Mouse (Mus musculus) granulocyte monocyte progenitor cell, adult 5-6 weeks (primary cell): ENCODE data around the gene Slc32a1. TPM values are rescaled to one million over a fixed set of nuclear protein-coding genes. Genes with fewer than 3 reads are reported as not detected.

Source experiments
- ATAC-seq: replicated peaks from 2 replicates; pipeline ENCODE4 v1.8.0; 2016; ENCODE audit warnings: mild to moderate bottlenecking, moderate TSS enrichment, inconsistent platforms; ENCODE audit not compliant: poor library complexity, severe bottlenecking
- total RNA-seq, 2 experiments: library from RNA; stranded (forward) in 1 of 2; stranded (reverse) in 1 of 2; fragments of 200-712, 200-1000 nt in 1 of 2; fragments of >200 nt in 1 of 2; fragmentation: Nextera tagmentation in 1 of 2; gene quantifications; 2 replicates each; pipeline ENCODE4 v1.2.3; 2014 to 2017

Slc32a1 gene
- total RNA-seq, 2 experiments from 2014 or later: not detected

DNA sequence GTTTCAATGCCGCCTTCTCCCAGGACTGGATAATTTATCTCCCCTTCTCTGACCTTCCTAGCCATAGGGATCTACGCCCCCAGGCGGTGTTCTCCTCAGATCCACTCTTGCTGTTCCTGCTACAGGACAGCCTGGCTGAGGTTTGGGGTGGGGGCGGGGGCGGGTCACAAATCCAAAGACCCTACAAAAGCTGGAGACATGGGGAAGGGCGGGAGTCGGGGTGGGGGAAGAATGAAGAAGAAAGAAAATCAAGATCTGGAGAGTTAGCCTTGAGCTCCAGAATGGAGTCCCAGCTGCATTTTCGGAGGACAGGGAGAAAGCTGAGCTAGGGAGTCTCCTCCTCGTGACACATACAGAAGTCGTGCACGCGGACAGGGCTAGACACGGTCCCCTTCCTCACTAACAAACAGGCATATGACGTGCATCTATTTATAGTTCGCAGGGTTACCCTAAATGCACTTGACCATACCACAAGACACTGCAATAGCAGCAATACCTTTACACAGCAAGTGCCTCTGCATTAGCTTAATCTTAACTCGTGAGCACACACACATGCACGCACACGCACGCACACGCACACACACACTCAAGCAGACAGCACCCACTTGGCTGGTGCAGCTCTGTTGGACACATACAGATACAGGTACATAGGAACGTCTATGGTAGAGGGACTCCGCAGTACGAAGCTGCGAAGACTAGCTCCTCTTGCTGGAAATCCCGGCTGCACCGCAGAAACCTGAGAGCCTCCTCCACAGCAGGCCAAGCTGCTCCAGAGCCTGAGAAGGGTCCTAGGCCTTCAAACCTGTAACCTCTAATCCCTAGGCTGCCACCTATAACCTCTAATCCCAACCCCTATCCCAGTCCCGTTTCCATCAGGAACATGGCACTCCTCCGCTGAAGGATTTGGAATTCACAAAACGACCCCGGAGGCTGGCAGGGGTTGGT is 1.4 kb downstream of the Slc32a1 start:
- no peak for ATAC-seq

DNA sequence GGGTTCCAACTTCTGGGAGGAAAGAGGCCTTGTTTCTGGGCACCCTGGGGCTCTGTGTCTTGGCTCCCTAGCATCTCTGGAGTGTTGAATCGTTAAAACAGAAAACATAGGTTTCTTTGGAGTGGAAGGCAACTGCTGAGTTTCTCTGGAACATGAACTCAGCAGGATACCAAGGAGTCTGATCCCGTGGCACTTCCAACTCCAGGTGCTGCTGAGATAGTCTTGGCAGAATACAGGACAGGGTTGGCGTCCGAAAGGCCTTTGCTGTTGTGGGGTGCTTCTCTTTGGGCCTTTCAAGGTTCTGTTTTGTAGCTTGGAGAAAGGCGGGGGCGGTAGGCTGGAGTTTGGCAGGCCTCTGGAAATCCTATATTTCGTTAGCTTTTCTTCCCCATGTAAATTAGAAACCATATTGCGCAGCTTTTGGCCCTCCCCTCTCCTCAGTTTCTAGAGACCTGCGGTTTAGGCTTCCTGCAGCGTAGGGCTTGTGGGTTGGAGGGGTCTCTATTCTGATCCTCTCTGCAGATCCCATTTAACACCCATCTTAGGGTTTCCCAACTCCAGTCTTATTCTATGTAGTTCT is 2.2 kb downstream of the Slc32a1 start:
- ATAC-seq: peak; percentile 33

DNA sequence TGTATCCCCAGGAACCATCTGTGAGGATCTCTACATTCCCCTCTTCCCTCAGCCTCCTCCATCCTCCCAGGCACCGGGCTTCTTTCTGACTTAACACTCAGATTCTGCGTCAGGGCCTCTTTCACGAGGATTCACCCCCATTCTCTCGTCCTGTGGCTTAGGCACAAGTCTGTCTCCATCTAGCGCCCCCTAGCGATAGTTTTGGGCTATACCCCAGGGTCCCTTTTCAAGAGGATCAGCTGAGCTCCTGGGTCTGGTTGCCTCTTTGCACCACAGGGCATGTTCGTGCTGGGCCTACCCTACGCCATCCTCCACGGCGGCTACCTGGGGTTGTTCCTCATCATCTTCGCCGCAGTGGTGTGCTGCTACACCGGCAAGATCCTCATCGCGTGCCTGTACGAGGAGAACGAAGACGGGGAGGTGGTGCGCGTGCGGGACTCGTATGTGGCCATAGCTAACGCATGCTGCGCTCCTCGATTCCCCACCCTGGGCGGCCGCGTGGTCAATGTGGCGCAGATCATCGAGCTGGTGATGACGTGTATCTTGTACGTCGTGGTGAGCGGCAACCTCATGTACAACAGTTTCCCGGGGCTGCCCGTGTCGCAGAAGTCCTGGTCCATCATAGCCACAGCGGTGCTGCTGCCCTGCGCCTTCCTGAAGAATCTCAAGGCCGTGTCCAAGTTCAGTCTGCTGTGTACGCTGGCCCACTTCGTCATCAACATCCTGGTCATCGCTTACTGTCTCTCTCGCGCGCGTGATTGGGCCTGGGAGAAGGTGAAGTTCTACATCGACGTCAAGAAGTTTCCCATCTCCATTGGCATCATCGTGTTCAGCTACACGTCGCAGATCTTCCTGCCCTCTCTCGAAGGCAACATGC is 3.2 kb downstream of the Slc32a1 start:
- ATAC-seq: peak; percentile 43

DNA sequence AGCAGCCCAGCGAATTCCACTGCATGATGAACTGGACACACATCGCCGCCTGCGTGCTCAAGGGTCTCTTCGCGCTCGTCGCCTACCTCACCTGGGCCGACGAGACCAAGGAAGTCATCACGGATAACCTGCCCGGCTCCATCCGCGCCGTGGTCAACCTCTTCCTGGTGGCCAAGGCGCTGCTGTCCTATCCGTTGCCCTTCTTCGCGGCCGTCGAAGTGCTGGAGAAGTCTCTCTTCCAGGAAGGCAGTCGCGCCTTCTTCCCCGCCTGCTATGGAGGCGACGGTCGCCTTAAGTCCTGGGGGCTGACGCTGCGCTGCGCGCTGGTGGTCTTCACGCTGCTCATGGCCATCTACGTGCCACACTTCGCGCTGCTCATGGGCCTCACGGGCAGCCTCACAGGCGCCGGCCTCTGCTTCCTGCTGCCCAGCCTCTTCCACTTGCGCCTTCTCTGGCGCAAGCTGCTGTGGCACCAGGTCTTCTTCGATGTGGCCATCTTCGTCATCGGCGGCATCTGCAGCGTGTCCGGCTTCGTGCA is 3.9 kb downstream of the Slc32a1 start:
- peak; percentile 21; the same call in 1 of the 2 replicates for ATAC-seq

DNA sequence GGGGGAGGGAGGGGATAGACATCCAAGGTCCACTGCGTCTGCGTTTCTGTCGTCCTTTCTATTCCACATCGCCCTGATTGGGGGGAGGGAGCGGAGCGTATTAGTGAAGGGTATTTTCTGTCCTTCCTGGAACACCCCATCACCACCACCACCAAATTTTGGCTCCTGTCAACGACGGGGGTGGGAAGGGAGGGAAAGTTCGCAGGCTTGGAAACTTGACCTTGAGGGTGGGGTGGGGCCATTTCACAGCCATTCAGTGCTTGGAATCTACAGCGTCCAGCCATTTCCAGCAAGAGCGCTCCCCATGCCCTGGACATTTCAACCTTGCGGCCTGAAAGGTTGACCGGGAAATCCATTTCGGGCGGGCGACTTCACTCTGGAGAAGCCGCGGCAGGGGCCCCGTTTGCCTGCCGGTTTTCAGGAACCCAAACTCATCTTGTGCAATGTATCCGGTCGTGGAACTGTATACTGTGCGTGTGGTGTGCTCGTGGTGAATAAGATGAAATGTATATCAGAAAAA is 4.7 kb downstream of the Slc32a1 start:
- ATAC-seq: 0 out of 2 replicates have a peak, but pooled peaks have one; percentile 22

DNA sequence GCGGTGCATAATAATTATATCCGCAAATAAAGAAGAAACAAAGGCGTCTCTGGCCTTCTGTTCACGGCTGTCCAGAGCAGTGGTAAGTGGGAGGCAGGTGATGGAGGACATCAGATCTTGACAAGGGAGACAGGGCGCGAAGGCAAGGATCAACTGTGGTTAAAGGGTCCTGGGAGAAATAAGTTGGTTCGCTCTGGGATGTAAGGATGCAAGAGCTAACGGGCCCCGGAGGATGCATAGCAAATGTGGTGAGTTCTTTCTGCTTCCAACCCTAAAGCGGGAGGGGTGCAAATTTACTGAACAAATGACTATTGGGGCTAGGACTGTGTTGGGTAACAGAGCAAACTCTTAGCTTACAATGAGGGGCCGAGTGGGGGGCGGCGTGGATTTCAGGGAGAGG is 5.1 kb downstream of the Slc32a1 start:
- ATAC-seq: no peak

DNA sequence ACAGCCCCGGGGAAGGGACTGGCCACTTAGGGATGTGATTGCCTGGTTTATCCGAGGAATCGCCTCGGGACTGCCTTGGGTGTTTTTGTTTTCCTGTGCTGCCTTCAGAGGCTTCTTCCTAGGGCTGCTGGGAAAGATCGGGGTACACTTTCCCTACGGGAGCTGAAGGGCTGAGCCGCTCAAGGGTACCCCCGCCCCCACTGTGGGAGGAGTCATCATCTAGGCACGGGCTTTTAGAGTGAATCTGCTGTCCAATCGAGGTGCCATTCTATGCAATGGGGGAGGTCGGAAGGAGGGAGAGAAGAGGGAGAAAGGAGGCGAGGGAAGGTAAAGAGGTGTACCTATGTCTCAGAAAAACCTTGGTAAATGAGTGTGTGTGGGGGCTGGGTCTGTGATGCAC is 5.7 kb downstream of the Slc32a1 start:
- no peak for ATAC-seq

DNA sequence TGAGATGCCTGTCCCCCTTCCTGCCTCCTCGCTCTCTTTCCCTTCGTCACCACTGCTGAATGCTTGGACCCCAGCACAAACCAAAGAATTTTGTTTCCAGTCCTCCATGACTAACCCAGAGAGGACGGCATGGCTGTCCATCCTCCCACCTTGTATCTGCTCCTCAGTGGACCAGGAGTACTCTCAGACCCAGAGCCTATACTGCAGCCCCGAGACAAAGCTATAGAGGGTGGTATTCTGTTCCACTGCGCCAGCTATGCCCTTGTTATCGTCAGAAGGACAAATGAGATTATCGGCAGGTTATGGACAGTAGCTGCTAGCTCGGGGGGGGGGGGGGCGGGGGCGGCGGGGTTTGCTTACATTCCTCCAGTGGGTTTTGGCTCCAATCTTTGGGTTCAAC is 6.2 kb downstream of the Slc32a1 start:
- ATAC-seq: no peak

DNA sequence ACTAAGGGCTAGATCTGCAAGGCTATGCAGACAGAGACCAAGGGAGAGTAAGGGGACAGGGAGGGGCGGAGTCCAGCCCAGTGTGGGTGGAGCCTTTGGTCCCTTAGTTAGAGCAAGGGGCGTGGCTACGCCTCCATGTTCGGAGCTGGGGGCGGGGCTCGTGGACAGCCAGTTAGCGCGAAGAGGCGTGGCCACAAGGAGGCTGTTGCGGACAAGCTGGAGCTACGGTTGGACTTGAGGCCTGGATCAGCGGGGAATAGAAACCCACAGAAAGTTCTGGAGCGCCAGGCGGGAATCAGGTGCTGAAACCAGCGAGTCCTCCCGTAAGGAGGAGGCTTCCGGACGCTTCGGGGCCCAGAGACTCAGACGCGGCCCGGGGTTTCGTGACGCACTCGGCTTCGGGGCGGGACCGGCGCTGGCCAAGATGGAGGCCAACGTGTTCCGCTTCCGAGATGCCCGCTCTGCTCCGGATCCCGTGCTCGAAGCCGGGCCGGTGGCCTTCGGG is 14.2 kb downstream of the Slc32a1 start, which contains the start of gene Actr5:
Gene Actr5 (plus strand): TSS at position 171 of the 505 bp plus-strand sequence.
- peak; percentile 96 for ATAC-seq

DNA sequence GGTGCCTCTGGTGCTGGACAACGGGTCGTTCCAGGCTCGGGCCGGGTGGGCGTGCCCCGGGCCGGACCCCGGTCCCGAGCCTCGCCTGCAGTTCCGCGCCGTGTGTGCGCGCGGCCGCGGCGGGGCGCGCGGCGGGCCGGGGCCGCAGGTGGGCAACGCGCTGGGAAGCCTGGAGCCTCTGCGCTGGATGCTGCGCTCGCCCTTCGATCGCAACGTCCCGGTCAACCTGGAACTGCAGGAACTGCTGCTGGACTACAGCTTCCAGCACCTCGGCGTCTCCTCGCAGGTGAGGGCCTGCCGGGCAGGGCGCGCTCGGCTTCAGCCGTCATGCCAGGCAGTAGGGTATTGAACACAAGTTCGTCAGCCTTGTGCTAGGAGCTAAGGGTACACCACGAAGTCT is 14.7 kb downstream of the Slc32a1 start:
- ATAC-seq: no peak

DNA sequence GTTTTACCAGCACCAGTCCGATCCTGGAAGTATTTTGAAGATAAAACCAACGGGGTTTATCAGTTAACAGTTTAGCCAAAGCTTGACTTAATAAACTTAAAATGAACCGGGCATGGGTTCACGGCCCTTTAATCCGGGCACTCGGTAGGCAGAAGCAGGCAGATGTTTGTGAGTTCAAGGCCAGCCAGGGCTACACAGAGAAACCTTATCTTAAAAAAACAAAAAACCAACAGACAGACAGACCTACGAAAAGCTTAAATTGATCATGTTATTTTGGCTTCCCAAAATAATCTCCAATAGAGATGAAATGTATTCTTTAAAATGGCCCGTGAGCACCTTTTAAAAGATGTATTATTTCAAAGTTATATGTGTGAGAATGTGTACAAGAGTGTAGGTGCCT is 15.1 kb downstream of the Slc32a1 start:
- no peak for ATAC-seq

DNA sequence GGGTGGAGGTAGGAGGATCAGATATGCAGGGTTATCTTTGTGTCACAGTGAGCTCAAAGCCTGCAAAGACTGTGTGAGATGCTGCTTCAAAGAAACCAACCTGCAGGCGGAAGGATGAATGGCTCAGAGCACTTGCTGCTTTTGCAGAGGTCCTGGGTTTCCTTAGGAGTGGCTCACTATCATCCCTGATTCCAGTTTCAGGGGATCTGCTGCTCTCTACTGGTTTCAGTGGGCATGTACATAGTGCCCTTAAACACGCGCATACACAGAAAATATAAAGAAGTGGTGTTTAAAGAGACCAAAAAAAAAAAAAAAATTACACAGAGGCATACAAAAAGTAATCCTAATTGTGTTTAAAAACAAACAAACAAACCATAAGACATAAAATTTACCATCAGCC is 18.3 kb downstream of the Slc32a1 start:
- ATAC-seq: no peak

DNA sequence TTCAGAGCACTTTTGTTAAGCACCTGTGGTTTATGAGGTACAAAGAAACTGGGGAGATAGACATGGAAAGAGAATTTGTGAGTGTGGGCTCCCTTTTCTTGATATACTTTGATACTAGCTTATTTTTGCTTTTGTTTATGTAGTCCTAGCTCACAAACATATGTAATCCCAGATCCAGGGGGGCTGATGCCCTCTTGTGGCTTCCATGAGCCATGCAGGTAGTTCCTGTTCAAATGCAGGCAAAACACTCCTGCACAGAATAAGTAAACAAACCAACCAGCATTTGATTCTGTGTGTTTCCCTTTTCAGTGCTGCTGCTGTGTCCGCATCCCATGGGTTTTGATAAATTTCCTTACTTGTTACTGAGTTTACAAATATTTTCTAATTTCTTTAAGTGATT is 18.8 kb downstream of the Slc32a1 start:
- ATAC-seq: no peak

DNA sequence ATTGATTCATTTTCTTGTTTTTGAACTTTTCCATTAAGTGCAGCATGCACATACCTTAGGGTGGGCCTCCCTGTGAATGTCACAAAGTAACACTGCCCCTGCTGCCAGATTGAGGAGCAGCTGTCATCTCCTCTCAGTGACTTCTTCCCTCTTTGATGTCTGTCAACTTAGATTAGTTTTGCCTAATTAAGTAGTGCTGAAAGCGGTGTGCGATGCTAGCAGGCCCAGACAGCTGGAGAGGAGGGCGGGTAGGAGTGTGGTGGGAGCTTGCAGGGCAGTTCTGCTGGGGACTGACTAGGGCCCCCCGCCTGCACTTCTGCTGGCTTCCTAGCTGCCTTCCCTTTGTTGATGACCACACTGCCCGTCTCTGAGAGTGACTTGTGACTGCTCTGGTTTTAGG is 21.3 kb downstream of the Slc32a1 start:
- no peak for ATAC-seq

DNA sequence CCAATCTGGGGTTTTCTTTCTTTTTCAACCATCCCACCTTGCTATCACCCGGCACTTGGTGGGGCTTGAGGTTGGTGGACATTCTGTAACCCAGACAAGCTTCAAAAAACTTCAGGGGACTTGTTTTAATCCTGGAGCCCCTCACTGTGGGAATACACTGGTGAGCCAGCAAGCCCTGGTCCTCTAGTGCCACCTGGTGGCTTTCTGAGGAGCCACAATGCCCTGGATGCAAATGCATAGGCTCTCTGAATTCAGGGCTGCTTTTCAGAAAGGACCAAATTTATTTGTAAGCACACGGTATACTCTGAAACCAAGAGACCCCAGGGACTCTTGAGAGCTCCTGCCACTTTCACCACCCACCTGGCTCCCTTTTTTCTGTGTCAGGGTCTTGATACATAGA is 31.3 kb downstream of the Slc32a1 start:
- peak; percentile 88 for ATAC-seq

DNA sequence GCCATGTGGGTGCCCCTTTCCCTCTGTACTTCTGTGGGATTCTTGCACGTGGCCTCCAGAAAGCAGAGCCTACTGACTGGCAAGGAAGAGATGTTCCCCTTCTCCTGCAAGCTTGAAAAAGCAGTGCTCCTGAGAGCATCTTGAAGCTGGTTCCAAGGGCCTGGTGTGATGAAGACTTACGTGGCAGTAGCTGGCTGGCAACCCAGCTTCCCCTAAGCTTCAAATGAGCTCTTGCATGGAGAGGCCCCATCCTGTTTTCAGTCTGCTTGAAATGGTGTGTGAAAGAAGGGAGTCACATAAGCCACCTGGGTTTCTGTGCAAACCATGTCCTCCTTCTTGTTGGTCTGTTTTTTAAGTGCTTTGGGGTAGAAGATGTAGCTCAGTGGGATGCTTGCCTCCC is 32.0 kb downstream of the Slc32a1 start:
- ATAC-seq: no peak

DNA sequence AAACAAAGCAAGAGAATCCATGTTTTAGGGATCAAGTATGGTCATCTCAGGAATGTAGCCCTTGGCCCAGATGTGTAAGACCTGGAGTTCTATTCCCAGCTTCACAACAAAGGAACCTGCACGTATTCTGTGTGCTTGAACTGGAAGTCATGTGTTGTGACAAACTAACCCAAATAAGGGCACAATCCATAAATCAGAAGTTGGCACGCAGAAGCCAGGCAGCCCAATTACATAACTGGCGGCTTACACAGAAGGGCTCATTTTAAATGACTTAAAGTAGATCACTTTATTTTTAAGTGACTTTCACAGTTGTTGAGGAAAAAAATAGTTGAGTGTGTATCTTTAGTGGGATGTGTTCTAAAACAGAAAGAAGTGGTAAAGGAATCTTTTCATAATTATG is 33.2 kb downstream of the Slc32a1 start:
- ATAC-seq: no peak

DNA sequence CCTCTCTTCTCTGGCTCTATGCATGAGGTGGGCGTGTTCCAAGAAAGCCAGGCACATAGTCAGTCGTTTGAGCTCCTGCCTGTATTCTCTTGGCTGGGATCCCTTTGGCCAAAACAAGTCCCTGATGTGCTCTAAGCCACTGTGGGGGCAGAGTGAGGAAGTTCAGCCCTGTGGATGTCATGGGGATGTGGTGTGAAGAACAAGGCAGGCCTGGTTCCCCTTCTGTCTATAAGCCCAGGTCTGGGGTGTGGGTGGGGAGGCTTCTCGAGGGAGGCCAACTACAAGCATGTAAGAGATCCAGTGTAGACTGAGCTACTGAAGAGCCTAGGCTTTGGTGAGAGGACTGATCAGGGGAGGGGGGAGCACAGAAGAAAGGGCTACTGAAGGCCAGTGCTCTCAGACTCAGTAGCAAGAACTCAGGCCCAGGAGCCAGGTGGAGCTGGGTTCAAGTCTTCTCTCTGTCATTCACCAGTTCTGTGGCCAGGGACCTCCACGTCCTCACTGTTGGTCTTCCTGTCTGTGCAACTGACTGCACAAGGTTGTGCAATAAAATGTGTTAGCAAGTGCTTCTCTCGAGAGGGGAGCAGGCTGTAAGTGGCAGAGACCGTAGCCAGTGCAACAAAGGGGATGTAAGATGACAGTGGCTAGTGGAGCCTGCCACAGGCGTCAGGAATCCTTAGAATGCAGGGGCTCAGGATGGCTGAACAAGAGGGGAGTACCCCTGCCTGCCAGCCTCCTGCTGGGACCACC is 40.8 kb downstream of the Slc32a1 start:
- ATAC-seq: peak; percentile 82

DNA sequence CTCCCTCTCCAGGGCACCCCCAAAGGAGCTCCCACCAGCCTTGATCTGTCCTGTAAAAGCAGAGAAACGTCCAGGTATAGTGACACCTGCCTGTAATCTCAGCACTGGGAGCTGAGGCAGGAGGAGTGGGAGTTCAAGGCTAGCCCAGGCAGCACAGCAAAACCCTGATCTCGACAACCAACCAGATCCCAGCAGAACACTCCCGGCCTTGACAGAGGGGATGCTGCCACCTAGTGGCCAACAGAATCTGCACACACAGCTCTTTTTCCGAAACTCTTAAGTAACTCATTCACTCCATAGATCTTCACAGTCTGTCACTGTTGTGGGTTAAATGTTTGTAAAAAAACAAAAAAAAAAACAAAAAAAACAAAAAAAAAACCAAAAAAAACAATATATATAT is 42.4 kb downstream of the Slc32a1 start:
- peak; percentile 57 for ATAC-seq
